In genomic region chr16:43732900-43733299, GRCm38 (mm10) we compare ENCODE assay signal across 41 mouse cellular contexts. TPM values are rescaled to one million over a fixed set of nuclear protein-coding genes. Genes with fewer than 3 reads are reported as not detected.
"Had no signal": no experiment of that assay in that cellular context is flagged by ENCODE, and none has a peak within 500 bp of the region (broad histone marks: within the 10 kb centered on the region; RNA-seq: fewer than 3 reads in every experiment).

No protein-coding gene starts in this region.

- H3K36me3 ChIP-seq: limb, embryonic 10.5 days; limb, embryonic 12.5 days; limb, embryonic 13.5 days; limb, embryonic 15.5 days; liver, embryonic 12.5 days; liver, embryonic 13.5 days; liver, embryonic 15.5 days; lung, embryonic 15.5 days; midbrain, embryonic 10.5 days; midbrain, embryonic 12.5 days; midbrain, embryonic 13.5 days; midbrain, embryonic 15.5 days had no signal

- DNase-seq: liver; liver, embryonic 13.5 days; liver, postnatal 0 days; lung, adult 18-20 months; lung, adult 2 months; lung, embryonic 14.5 days; lung, postnatal 10 days; lung, postnatal 14 days; lung, postnatal 36 days; lung, postnatal 4 days had no signal

- H3K4me1 ChIP-seq: limb, embryonic 10.5 days; limb, embryonic 12.5 days; limb, embryonic 13.5 days; liver, embryonic 12.5 days; liver, embryonic 13.5 days; liver, embryonic 15.5 days; lung, embryonic 15.5 days; midbrain, embryonic 10.5 days; midbrain, embryonic 12.5 days; midbrain, embryonic 13.5 days; midbrain, embryonic 15.5 days had no signal

- H3K4me2 ChIP-seq: limb, embryonic 12.5 days; limb, embryonic 13.5 days; limb, embryonic 15.5 days; liver, embryonic 11.5 days; liver, embryonic 12.5 days; liver, embryonic 13.5 days; liver, embryonic 15.5 days; lung, embryonic 14.5 days; lung, embryonic 15.5 days; midbrain, embryonic 11.5 days; midbrain, embryonic 12.5 days; midbrain, embryonic 13.5 days; midbrain, embryonic 15.5 days had no signal

- ATAC-seq: liver, embryonic 12.5 days; liver, postnatal 0 days; lung, postnatal 0 days; midbrain, embryonic 13.5 days; midbrain, embryonic 15.5 days; midbrain, embryonic 16.5 days had no signal

- H3K9ac ChIP-seq: limb, embryonic 12.5 days; limb, embryonic 13.5 days; limb, embryonic 15.5 days; liver, embryonic 12.5 days; liver, embryonic 13.5 days; liver, embryonic 14.5 days; liver, embryonic 15.5 days; liver, postnatal 0 days; lung, embryonic 14.5 days; lung, embryonic 15.5 days; midbrain, embryonic 12.5 days; midbrain, embryonic 13.5 days; midbrain, embryonic 15.5 days had no signal

- H3K27ac ChIP-seq: limb, embryonic 10.5 days; limb, embryonic 12.5 days; limb, embryonic 13.5 days; limb, embryonic 15.5 days; liver, embryonic 12.5 days; liver, embryonic 13.5 days; liver, embryonic 14.5 days; liver, embryonic 15.5 days; lung, embryonic 15.5 days; macrophage; midbrain, embryonic 10.5 days; midbrain, embryonic 12.5 days; midbrain, embryonic 13.5 days; midbrain, embryonic 15.5 days had no signal

- H3K9me3 ChIP-seq: limb, embryonic 10.5 days; limb, embryonic 12.5 days; limb, embryonic 13.5 days; limb, embryonic 15.5 days; liver, embryonic 12.5 days; liver, embryonic 13.5 days; liver, embryonic 15.5 days; lung, embryonic 15.5 days; midbrain, embryonic 10.5 days; midbrain, embryonic 12.5 days; midbrain, embryonic 13.5 days; midbrain, embryonic 15.5 days had no signal

- H3K27me3 ChIP-seq: limb, embryonic 12.5 days; limb, embryonic 13.5 days; limb, embryonic 15.5 days; liver, embryonic 12.5 days; liver, embryonic 13.5 days; liver, embryonic 15.5 days; lung, embryonic 15.5 days; megakaryocyte, embryonic 14.5 days; midbrain, embryonic 12.5 days; midbrain, embryonic 13.5 days; midbrain, embryonic 15.5 days had no signal

- H3K4me3 ChIP-seq: limb, embryonic 10.5 days; limb, embryonic 12.5 days; limb, embryonic 13.5 days; limb, embryonic 15.5 days; liver, embryonic 12.5 days; liver, embryonic 13.5 days; liver, embryonic 15.5 days; lung, embryonic 15.5 days; megakaryocyte, embryonic 14.5 days; midbrain, embryonic 10.5 days; midbrain, embryonic 12.5 days; midbrain, embryonic 13.5 days; midbrain, embryonic 15.5 days; myocyte had no signal

RNA-seq across cellular contexts. Expression of gene Drd3, which starts 20.9 kb away (rescaled TPM):
- total RNA-seq: liver, adult 2 months; megakaryocyte progenitor cell, adult 5-6 weeks; megakaryocyte, adult 5-6 weeks; megakaryocyte-erythroid progenitor cell, adult 5-6 weeks; midbrain, postnatal 0 days; monocyte, adult 5-6 weeks had no signal
- polyA plus RNA-seq: limb, embryonic 10.5 days; limb, embryonic 11.5 days; limb, embryonic 12.5 days; limb, embryonic 13.5 days; limb, embryonic 14.5 days; liver, adult 2 months; liver, embryonic 11.5 days; liver, embryonic 12.5 days; liver, embryonic 13.5 days; liver, embryonic 14.5 days; liver, embryonic 15.5 days; liver, embryonic 16.5 days; liver, postnatal 0 days; lung, adult 2 months; lung, embryonic 14.5 days; lung, embryonic 15.5 days; lung, embryonic 16.5 days; lung, postnatal 0 days; macrophage; midbrain, embryonic 10.5 days; midbrain, embryonic 11.5 days; midbrain, embryonic 12.5 days; midbrain, embryonic 13.5 days; midbrain, embryonic 14.5 days; midbrain, embryonic 15.5 days; midbrain, embryonic 16.5 days; midbrain, postnatal 0 days; myocyte; neural tube, embryonic 11.5 days had no signal
